Mouse (Mus musculus) limb, embryonic 11.5 days (tissue): ENCODE data around the gene Ankrd44. TPM values are rescaled to one million over a fixed set of nuclear protein-coding genes. Genes with fewer than 3 reads are reported as not detected.

Experiments
- ATAC-seq: fragments of 200-750 bp; cut with Nextera tagmentation; 2 replicates; pipeline ENCODE4 v1.8.0; 2017; ENCODE audit warnings: low read depth; ENCODE audit not compliant: insufficient number of reproducible peaks, low FRiP score, low TSS enrichment
- DNase-seq: peaks from one replicate; pipeline ENCODE4 v3.0.0-alpha.2; 2015; ENCODE audit warnings: low spot score
- H3K27ac ChIP-seq: fragments of 300-500 bp; sonication (generic); replicated peaks from 2 replicates; pipeline ENCODE4 v1.5.1; 2014; ENCODE audit warnings: low read depth, mild to moderate bottlenecking, low read length
- H3K27me3 ChIP-seq: fragments of 300-500 bp; sonication (generic); 2 replicates; pipeline ENCODE4 v1.6.1; 2014; ENCODE audit warnings: mild to moderate bottlenecking, low read length, mixed read lengths; ENCODE audit not compliant: control insufficient read depth, insufficient read depth
- H3K36me3 ChIP-seq: fragments of 300-500 bp; sonication (generic); 2 replicates; pipeline ENCODE4 v1.6.1; 2014; ENCODE audit warnings: mild to moderate bottlenecking, low read length, moderate library complexity, mixed read lengths; ENCODE audit not compliant: control insufficient read depth, insufficient read depth
- H3K4me1 ChIP-seq: fragments of 300-500 bp; sonication (generic); 2 replicates; pipeline ENCODE4 v1.6.1; 2014; ENCODE audit warnings: low read length, mixed read lengths; ENCODE audit not compliant: control insufficient read depth, insufficient read depth
- H3K4me2 ChIP-seq: fragments of 300-500 bp; sonication (generic); 2 replicates; pipeline ENCODE4 v1.6.1; 2014; ENCODE audit warnings: low read depth, mild to moderate bottlenecking, moderate library complexity; ENCODE audit not compliant: severe bottlenecking
- H3K4me3 ChIP-seq: fragments of 300-500 bp; sonication (generic); 2 replicates; pipeline ENCODE4 v1.5.1; 2014; ENCODE audit warnings: low read depth, low read length
- H3K9ac ChIP-seq: fragments of 300-500 bp; sonication (generic); 2 replicates; pipeline ENCODE4 v1.6.1; 2014; ENCODE audit warnings: mild to moderate bottlenecking, low read length
- H3K9me3 ChIP-seq: fragments of 300-500 bp; sonication (generic); 2 replicates; pipeline ENCODE4 v1.6.1; 2016; ENCODE audit warnings: low read length; ENCODE audit not compliant: control insufficient read depth
- whole genome bisulfite sequencing: fragments of 180-500 bp; shearing (Covaris S2); extraction: QIAGEN DNeasy Blood & Tissue Kit; methylation state at CpG from one replicate; pipeline ENCODE4 v1.1.7; 2014; 5-methylcytosine and 5-hydroxymethylcytosine counted together
- microRNA-seq: library from miRNA; unstranded; fragments of <30 nt; microRNA quantifications from one replicate; pipeline ENCODE4, GENCODE M21; 2016
- polyA plus RNA-seq: library from polyadenylated mRNA; unstranded; fragments of >200 nt; fragmentation: Nextera tagmentation; extraction: Ambion mirVana; gene quantifications from 2 replicates; pipeline ENCODE4 v1.2.1, GENCODE M21; 2014

Gene Ankrd44
- polyA plus RNA-seq, 1 experiment from 2014 or later, result 23.5 TPM

DNA sequence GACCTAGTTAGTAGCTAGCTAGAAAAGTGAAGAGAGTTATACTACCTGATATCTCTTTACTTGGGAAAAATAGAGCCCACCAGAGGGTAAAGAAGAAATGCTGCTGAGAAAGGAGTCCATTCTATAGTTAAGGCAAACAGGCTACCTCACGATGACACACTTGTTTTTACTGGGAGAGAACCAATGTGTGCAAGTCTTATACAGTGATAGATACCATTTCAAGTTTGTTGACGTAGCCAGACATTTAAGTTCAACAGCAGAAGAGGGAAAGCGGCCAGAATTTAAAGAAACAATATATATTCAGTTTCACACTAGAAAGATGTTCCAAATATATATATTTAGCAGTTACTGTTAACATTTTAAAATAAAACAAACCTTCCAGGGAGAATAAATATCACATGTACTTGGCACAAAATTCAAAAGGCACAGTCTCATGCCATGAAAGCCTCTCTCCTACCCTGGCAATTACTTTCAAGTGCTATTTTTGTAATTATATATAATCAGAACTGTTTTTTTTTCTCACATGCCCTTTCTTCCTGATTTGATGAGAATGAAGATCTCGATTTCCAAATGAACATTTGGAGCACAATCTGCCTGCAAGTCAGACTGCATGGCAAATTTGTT is 328.5 kb downstream of the Ankrd44 start:
- no peaks in the 10 kb centered on the region for H3K9me3 ChIP-seq
- 89% methylated on average over 4 of the region's 4 CpGs for WGBS
- ATAC-seq, result no peak
- H3K36me3 ChIP-seq, result no peaks in the 10 kb centered on the region
- H3K4me2 ChIP-seq, result no peak overlapping the region
- H3K27ac ChIP-seq, result no peak overlapping the region
- H3K9ac ChIP-seq, result no peak overlapping the region
- no peaks in the 10 kb centered on the region for H3K27me3 ChIP-seq
- no peak overlapping the region for H3K4me3 ChIP-seq
- DNase-seq, result no peak
- no peaks in the 10 kb centered on the region for H3K4me1 ChIP-seq

DNA sequence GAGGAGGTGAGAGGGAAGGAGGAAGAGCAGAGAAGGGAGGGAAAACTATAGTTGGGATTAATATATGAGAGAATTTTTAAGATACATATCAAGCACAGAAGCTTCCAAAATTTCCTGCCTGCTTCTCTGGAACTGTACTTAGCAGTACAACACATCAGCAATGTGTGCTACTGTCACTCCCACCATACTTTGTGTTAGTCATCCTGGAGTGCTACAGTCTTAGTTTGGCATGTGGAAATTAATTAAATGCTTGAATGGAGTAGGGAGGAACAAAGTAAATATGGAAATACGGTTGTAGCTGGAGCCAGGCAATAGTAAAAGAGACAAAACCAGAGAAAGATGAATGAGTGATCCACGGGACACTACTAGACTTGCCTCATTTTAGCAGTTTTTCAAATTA is 330.0 kb downstream of the Ankrd44 start:
- ATAC-seq (no peak), DNase-seq (no peak)
- Histone ChIP-seq H3K27me3 (no peaks in the 10 kb centered on the region), H3K9ac (no peak overlapping the region), H3K4me3 (no peak overlapping the region), H3K4me1 (no peaks in the 10 kb centered on the region), H3K9me3 (no peaks in the 10 kb centered on the region), H3K27ac (no peak overlapping the region), H3K36me3 (no peaks in the 10 kb centered on the region), H3K4me2 (no peak overlapping the region)
- WGBS, result 85% methylated on average over 2 of the region's 2 CpGs

Small RNA genes within 50 kb of the gene (microRNA-seq; reads per million reads assigned to microRNA genes)
- not detected for gene Gm24053

Other genes starting within 250 kb of the Ankrd44 start
- gene Sf3b1, start 101.1 kb upstream of the Ankrd44 start, polyA plus RNA-seq, result 362 and 364 TPM in 2 replicates
- 21.2 and 23.7 TPM in 2 replicates for gene Coq10b, start 126.4 kb upstream of the Ankrd44 start, polyA plus RNA-seq
- 605 and 608 TPM in 2 replicates for gene Hspe1, start 161.7 kb upstream of the Ankrd44 start, polyA plus RNA-seq
- gene Hspd1, start 161.9 kb upstream of the Ankrd44 start, polyA plus RNA-seq, result 431 and 461 TPM in 2 replicates
- gene Mob4, start 204.8 kb upstream of the Ankrd44 start, polyA plus RNA-seq, result 149 and 155 TPM in 2 replicates